Mouse (Mus musculus) neutrophil, adult 5-6 weeks (primary cell): ENCODE results near the gene Lao1. TPM values are rescaled to one million over a fixed set of nuclear protein-coding genes. Genes with fewer than 3 reads are reported as not detected.

ENCODE experiments used
- ATAC-seq: fragments of 151-379, 151-347 bp; 2 replicates; pipeline ENCODE4 v1.8.0; 2017; ENCODE audit warnings: mild to moderate bottlenecking, moderate TSS enrichment; ENCODE audit not compliant: insufficient number of reproducible peaks, poor library complexity, low FRiP score, severe bottlenecking; ENCODE audit errors: extremely low read depth
- total RNA-seq: library from RNA; stranded (forward); fragments of 200-1000 nt; gene quantifications from 2 replicates; pipeline ENCODE4 v1.2.3, GENCODE M21; 2017

Lao1 gene
- total RNA-seq, 1 experiment from 2014 or later: not detected

DNA sequence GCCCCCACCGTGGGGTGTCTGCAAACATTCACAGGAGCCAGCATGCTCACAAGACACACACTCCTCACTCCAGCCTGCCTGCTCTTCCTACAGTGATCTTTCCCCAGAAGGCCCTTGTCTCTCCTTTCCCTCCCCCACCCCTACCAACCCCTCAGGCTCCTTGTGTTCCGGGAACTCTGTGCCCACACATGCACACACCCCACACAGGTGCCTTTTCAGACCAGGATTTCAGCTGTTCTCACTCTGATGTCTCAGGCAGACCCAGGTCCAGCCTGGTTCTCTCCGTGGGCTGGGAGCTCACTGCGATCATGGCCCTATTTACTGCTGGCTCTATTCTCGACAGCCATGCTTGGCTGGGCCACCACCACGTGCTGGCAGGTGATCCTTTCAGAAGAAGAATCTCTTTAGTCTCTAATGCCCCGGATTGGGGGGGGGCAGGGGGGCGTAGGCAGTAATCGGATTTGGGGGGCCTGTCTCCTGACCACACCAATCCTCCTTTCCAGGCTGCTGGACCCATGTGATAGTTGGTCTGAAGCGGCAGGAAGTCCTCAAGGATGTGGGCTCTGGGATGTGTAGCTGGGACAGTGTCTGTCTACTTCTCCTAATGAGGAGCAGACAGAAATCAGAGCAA lies 49.8 kb downstream of the Lao1 start:
- no peak for ATAC-seq

DNA sequence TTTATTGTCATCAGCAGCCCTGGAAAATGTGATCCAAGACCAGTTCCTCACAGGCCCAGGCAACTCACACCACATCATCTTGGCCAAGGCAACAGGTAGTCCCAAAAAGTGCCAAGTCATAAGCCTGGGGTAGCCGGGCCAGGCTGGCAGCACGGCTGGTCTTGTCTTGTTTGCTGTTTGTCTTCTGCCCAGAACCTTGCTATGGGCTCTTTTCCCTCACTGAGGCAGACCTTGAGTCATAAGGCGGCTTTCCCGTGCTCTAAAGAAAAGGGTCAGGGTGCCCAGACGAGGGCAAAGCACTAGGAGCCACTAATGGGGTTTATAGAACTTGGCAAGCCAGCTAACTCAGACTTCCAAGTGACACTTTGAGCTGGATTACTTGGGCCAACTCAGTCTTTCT lies 51.7 kb downstream of the Lao1 start:
- ATAC-seq: no peak

DNA sequence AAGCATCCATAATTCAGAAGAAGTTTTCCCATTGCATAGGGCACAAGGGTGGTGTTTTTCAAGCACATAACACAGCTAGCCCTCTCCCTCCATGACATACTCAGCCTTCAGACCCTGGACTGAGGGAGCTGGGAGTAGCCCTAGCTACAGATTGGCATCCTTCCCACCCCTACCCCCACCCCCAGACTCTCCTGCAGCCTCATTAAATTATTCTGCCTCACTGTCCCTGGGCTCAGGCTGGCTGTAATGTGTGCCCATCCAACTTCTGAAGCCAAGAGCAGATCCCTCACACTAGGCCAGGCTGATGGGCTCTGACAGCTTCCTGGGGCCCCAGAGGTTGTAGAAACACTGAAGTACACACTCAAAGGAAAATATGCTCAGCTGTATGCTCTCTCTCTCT lies 53.6 kb downstream of the Lao1 start:
- ATAC-seq: no peak

DNA sequence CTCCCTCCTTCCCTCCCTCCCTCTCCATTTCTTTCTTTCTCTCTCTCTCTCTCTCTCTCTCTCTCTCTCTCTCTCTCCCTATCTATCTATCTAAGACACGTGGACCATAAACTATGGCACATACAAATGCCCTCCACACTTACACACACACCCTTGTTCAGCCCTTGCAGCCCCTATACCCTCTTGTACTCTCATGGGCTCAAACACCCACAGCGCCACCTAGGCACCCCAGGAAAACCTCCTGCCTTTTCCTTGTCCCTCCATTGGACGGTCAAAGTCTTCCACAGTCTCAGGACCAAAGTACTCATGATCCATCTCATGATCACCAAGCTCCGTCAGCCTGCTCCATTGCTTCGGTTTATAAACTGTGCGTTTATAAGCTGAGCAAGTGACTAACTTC lies 54.2 kb downstream of the Lao1 start:
- no peak for ATAC-seq

DNA sequence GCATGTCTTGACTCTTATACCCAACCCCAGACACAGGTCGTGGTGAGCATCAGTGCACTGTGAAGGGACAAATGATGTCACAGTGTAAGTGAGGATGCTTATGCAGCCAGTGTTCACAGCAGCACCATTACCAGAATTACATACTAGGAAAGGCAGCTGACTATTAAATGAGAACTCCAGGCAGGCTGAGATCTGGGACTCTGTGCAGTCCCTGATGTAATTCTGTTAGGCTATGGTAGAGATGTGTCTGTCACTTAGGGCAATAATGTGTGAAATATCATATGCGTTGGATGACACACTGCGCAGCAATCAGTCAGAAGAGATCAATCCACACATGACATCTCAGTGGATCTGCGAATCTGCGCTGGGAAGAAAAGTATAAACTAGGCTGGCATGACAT lies 55.7 kb downstream of the Lao1 start:
- ATAC-seq: no peak

Other genes starting within 250 kb of the Lao1 start
- not detected in 2 replicates for gene Olfr1340, start 241.4 kb upstream of the Lao1 start, total RNA-seq
- not detected in 2 replicates for gene Olfr1339, start 229.4 kb upstream of the Lao1 start, total RNA-seq
- not detected in 2 replicates for gene Olfr1338, start 202.8 kb upstream of the Lao1 start, total RNA-seq
- not detected in 2 replicates for gene Olfr1337, start 179.0 kb upstream of the Lao1 start, total RNA-seq
- not detected in 2 replicates for gene Olfr1335, start 151.6 kb upstream of the Lao1 start, total RNA-seq
- not detected in 2 replicates for gene Olfr1333, start 125.3 kb upstream of the Lao1 start, total RNA-seq
- not detected in 2 replicates for gene Olfr1331, start 96.9 kb upstream of the Lao1 start, total RNA-seq
- gene Olfr1330, start 73.0 kb upstream of the Lao1 start, total RNA-seq: not detected in 2 replicates
- gene Olfr1329, start 44.1 kb upstream of the Lao1 start, total RNA-seq: not detected in 2 replicates
- gene Olfr1328, start 23.0 kb upstream of the Lao1 start, total RNA-seq: not detected in 2 replicates
- 70.1 and 76.1 TPM in 2 replicates for gene Slc2a1, start 147.1 kb downstream of the Lao1 start, total RNA-seq
- 6.9 and 10.3 TPM in 2 replicates for gene Zfp691, start 212.6 kb downstream of the Lao1 start, total RNA-seq
- 0.12 and 0.49 TPM in 2 replicates for gene Ermap, start 228.4 kb downstream of the Lao1 start, total RNA-seq
- 50.2 and 63.6 TPM in 2 replicates for gene Svbp, start 233.7 kb downstream of the Lao1 start, total RNA-seq